Mouse (Mus musculus) ES-E14 (cell line): ENCODE measurements at regions not wholly inside any gene's neighbourhood (a gene's known extent, or its start where the extent isn't known, plus 50 kb on each side); places are given as distances from the start of the nearest gene placed in this dataset.

Experiments used
- DNase-seq: peaks from one replicate; pipeline ENCODE4 v3.0.0-alpha.2; 2013; ENCODE audit warnings: low read depth, low spot score
- H3K27ac ChIP-seq: 2 replicates; pipeline ENCODE4 v1.5.1; 2012; ENCODE audit warnings: low read depth, mild to moderate bottlenecking, low read length, moderate library complexity, mixed read lengths; ENCODE audit not compliant: poor library complexity, insufficient read depth, severe bottlenecking
- H3K36me3 ChIP-seq: 2 replicates; pipeline ENCODE4 v1.6.1; 2012; ENCODE audit warnings: mild to moderate bottlenecking, low read length, moderate library complexity, mixed read lengths; ENCODE audit not compliant: control insufficient read depth, poor library complexity, insufficient read depth, severe bottlenecking
- H3K4me1 ChIP-seq, 2 experiments: fragments of 150-350 bp in 1 of 2; sonication (generic) in 1 of 2; 2 replicates each; pipeline ENCODE4 v1.6.1; 2012; ENCODE audit warnings: low read length in 2 of 2, mild to moderate bottlenecking in 1 of 2, mixed read lengths in 1 of 2; ENCODE audit not compliant: control insufficient read depth in 2 of 2, insufficient read depth in 2 of 2, poor library complexity in 1 of 2
- H3K4me3 ChIP-seq, 2 experiments: fragments of 150-350 bp in 1 of 2; sonication (generic) in 1 of 2; 2 replicates each; pipeline ENCODE4 v1.5.1; 2012; ENCODE audit warnings: low read length in 2 of 2, low read depth in 1 of 2, mild to moderate bottlenecking in 1 of 2, mixed read lengths in 1 of 2; ENCODE audit not compliant: insufficient read depth in 1 of 2, poor library complexity in 1 of 2, severe bottlenecking in 1 of 2
- H3K9ac ChIP-seq: 2 replicates; pipeline ENCODE4 v1.6.1; 2012; ENCODE audit warnings: low read depth, mild to moderate bottlenecking, low read length, mixed read lengths; ENCODE audit not compliant: poor library complexity, insufficient read depth, severe bottlenecking
- H3K9me3 ChIP-seq: fragments of 150-350 bp; sonication (generic); 2 replicates; pipeline ENCODE4 v1.6.1; 2012; ENCODE audit warnings: low read depth, mild to moderate bottlenecking, low read length; ENCODE audit not compliant: control insufficient read depth, insufficient read depth
- CHD2 ChIP-seq: IDR thresholded peaks from 2 replicates; pipeline ENCODE4 v1.6.1; 2014; ENCODE audit warnings: mild to moderate bottlenecking, low read depth, low read length, inconsistent platforms
- HCFC1 ChIP-seq: IDR thresholded peaks from 2 replicates; pipeline ENCODE4 v1.6.1; 2012; ENCODE audit warnings: low read length, inconsistent platforms, borderline replicate concordance; ENCODE audit not compliant: insufficient read depth
- MAFK ChIP-seq: IDR thresholded peaks from 2 replicates; pipeline ENCODE4 v1.6.1; 2014; ENCODE audit warnings: mild to moderate bottlenecking, low read depth, low read length, inconsistent platforms; ENCODE audit not compliant: insufficient read depth
- ZC3H11A ChIP-seq: IDR thresholded peaks from 2 replicates; pipeline ENCODE4 v1.6.1; 2012; ENCODE audit warnings: low read depth, mild to moderate bottlenecking, inconsistent platforms, low read length, borderline replicate concordance
- ZNF384 ChIP-seq: IDR thresholded peaks from 2 replicates; pipeline ENCODE4 v1.6.1; 2012; ENCODE audit warnings: low read depth, low read length, inconsistent platforms
- in situ Hi-C, 2 experiments: fragments of 600-800 bp; cut with MboI; formaldehyde crosslinking; loops; one replicate each; pipeline ENCODE4 v1.15.1; 2025; ENCODE audit warnings: low sequenced_read_pairs in 2 of 2, inconsistent platforms in 1 of 2; ENCODE audit not compliant: unreplicated experiment in 2 of 2

DNA sequence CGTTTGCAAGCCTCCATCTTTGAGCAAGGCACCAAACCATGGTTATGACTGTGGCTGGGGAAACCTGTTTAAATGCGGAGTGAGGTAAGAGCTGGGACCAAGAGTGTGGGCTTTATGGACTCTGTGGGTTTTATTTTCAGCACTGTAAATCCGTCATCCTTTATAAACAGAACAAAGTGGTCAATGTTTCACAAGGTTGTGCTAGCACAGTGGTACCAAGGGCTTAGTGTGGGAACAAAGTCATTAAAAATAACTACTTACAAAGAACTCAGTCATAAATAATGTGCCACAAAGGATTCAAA, 51.2 kb upstream of the Emcn start:
- no peak overlapping the region for H3K9ac ChIP-seq
- H3K27ac ChIP-seq = no peak overlapping the region
- H3K9me3 ChIP-seq = 0 out of 2 replicates have a peak, but pooled peaks cover 1% of the 10 kb centered on the region
- no peaks in the 10 kb centered on the region for H3K36me3 ChIP-seq
- H3K4me1 ChIP-seq = no peaks in the 10 kb centered on the region
- TF ChIP-seq ZNF384 (no peak), CHD2 (no peak), MAFK (no peak), ZC3H11A (no peak), HCFC1 (no peak)
- in situ Hi-C loops = no loop called here
- no peak overlapping the region for H3K4me3 ChIP-seq
- no peak for DNase-seq
